Mouse (Mus musculus): ENCODE results near the gene Hist1h1b.

DNA sequence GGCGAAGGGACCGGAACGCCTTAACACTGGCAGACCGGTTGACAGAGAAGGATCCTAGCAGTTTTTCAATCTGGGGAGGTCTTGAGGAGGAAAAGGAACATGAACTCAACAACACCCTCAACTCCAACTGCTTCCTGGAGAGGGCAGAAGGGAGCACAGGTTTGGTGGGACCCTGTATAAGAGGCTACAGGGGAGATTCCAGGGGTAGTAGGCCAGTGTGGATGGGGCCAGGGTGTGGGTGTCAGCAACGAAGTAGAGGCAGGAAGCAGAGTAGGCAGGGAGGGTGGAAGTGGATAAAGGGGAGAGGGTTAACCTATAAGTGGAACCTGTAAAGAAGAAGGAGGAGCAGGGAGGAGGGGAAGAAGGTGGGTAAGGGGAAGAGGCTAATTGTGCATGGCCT is 47.0 kb downstream of the Hist1h1b start:
- TF ChIP-seq CTCF (IDR thresholded peaks at IDR 0.05; ENCODE audit: extremely low read depth, insufficient read depth, insufficient read length, insufficient replicate concordance): no peak
- no peak for TF ChIP-seq POLR2A (IDR thresholded peaks at IDR 0.05; ENCODE audit: low read depth, low read length)
